Mouse (Mus musculus) kidney, adult 8-10 months (tissue): Measurements from ENCODE around the gene Adcy3.

Experiments used
- DNase-seq, 2 experiments: peaks; one replicate each; pipeline ENCODE4 v3.0.0; 2022

The Adcy3 gene

GRCm38 (mm10) chr12:4245742-4246141 is 112.8 kb downstream of the Adcy3 start:
- no peak for DNase-seq

DNA sequence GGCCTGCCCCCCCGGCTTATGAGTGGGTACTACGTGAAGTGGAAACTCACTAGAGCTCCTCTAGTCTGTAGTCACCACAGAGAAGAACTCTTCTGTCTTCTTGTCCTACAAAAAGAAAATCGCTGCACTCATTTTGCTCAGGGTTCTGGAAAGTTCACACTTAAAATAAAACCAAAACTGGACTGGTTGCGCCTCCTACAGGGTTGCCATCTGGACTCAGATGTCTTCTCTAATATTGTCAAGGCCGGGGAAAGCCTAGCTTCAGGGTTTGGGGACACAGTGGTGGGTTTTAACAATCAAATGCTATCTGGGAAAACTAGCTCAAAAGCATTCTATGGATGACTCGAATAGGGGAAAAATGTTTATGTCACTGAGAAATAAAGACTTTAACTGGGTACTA is 116.9 kb downstream of the Adcy3 start:
- DNase-seq = no peak

- DNase-seq = no peak
Observed at GRCm38 (mm10) chr12:4252742-4253655, 120.1 kb downstream of the Adcy3 start.
